Mouse (Mus musculus): Measurements from ENCODE around the gene Prlr. TPM values are rescaled to one million over a fixed set of nuclear protein-coding genes. Genes with fewer than 3 reads are reported as not detected.
A peak's percentile ranks its signal among the peaks of the same experiment; 100 is the strongest.

The Prlr gene
- polyA plus RNA-seq (2016; fragmentation: Nextera tagmentation; extraction: Ambion mirVana) = 0.04 and 0.13 TPM in 2 replicates

DNA sequence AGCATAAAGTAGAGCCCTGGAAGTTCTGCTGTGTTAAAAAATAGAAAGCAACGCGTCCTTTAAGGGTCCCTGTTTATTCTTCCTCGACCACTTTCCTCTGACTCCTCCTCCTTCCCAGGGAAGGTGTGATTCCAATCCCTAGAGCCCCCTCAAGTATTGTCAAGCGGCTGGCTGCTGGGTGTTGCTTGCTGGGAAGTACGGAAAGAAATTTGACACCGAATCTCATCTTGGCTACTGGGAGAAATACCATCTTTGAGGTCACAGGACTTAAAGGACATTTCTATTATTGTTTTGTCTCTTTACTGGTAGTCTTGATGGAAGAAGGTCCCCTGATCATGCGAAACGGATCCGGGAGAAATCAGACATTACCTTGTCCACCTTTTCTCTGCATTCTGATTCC is at the start of gene Prlr:
Gene Prlr, plus strand, starts transcription at position 156 of the 400 bp plus-strand sequence.
- Histone ChIP-seq H3K4me2 (peak within 1 kb of the TSS; percentile 58), H3K36me3 (no peaks in the 10 kb centered on the region), H3K4me1 (no peaks in the 10 kb centered on the region), H3K9ac (no peak within 1 kb of the TSS), H3K9me3 (replicated peaks) (no peaks in the 10 kb centered on the region), H3K27me3 (replicated peaks) (peaks cover 18% of the 10 kb centered on the region), H3K27ac (no peak within 1 kb of the TSS), H3K4me3 (peak within 1 kb of the TSS; percentile 40)
- no peak for ATAC-seq
- WGBS (ENCODE audit: insufficient replicate concordance) = 7% methylated on average over 9 of the region's 9 CpGs

DNA sequence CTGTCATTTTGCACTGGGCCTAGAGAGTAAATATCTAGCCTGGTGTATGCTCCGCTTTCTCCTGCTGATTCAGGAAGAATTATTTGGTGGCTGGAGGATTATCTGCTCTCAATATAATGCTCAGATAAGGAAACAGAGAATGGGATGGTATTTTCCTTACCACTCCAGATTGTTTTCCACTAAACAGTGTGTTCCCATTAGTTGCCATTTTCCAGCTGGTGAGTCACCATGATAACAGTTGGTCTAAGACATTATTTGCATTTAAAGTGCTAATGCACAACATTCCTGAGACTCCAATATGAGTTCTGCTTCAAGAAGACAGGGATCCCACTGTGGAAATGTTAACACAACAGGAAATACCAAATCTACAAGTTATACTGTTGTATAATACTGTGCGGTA is 43.3 kb upstream of the Prlr start:
- Histone ChIP-seq H3K9ac (no peak overlapping the region), H3K9me3 (replicated peaks) (no peaks in the 10 kb centered on the region), H3K4me3 (no peak overlapping the region), H3K36me3 (no peaks in the 10 kb centered on the region), H3K27me3 (replicated peaks) (no peaks in the 10 kb centered on the region), H3K4me2 (no peak overlapping the region), H3K4me1 (no peaks in the 10 kb centered on the region), H3K27ac (no peak overlapping the region)
- no peak for ATAC-seq
- 84% methylated on average over 2 of the region's 2 CpGs for WGBS (ENCODE audit: insufficient replicate concordance)

DNA sequence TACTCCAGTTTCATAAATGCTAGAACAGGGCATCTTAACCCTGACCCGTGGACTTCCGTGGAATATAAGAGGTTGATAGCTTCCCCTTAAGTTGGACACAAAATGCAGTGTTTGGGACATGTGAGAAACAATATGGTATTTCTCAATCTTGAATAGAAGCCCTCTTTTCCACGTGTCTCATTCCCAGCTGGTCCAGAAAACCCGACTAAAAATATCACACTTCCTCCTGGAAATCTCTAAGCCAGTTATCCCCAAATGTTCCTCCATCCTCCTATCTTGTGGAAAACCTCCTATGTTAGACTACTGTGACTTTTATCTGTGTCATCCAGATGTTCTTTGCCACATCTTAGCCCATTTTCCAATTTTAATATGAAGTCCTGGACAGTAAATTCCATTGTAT is 42.1 kb upstream of the Prlr start:
- Histone ChIP-seq H3K27me3 (replicated peaks) (no peaks in the 10 kb centered on the region), H3K4me3 (no peak overlapping the region), H3K9ac (no peak overlapping the region), H3K27ac (no peak overlapping the region), H3K9me3 (replicated peaks) (no peaks in the 10 kb centered on the region), H3K36me3 (no peaks in the 10 kb centered on the region), H3K4me1 (no peaks in the 10 kb centered on the region), H3K4me2 (no peak overlapping the region)
- WGBS (ENCODE audit: insufficient replicate concordance) = 58% methylated on average over 4 of the region's 4 CpGs
- no peak for ATAC-seq

DNA sequence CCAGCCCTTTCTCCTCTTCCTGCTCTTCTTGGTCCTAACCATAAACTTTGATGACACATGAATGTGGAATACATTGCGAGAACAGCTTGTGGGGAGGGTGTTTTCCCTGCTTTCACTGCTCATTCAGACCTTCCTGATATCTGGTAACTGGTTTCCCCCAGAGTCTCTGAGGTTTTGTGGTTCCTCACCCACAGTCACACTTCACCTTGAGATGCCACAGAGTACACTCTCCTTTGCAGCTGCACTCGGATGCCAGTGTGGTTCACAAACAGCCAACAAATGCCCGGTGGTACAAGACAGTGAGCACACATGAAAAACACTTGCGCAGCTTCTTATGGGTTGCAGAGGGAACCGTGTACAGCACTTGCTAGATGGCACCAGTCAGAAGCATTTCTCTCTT is 32.5 kb upstream of the Prlr start:
- Histone ChIP-seq H3K4me3 (no peak overlapping the region), H3K9ac (no peak overlapping the region), H3K36me3 (no peaks in the 10 kb centered on the region), H3K4me2 (no peak overlapping the region), H3K9me3 (replicated peaks) (no peaks in the 10 kb centered on the region), H3K27me3 (replicated peaks) (no peaks in the 10 kb centered on the region), H3K4me1 (no peaks in the 10 kb centered on the region), H3K27ac (no peak overlapping the region)
- 50% methylated on average over 5 of the region's 5 CpGs for WGBS (ENCODE audit: insufficient replicate concordance)
- ATAC-seq = no peak

DNA sequence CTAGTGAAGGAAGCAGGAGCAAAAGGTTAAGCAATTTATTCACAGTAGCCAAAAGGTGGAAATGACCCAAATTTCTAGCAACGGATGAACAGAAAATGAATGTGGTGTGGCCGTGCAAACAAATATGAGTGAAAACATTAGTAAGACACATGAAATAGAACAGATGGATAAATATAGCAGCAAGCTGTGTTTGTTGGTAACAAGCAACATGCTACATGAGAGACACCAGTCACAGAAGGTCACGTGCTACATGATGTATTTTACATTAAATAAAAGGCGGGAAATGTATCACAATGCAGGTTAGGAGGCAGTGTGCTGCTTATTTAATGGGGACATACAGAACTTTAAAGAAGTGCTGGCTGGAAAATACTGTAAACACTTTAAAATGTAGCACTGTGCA is 28.8 kb upstream of the Prlr start:
- Histone ChIP-seq H3K4me3 (no peak overlapping the region), H3K4me2 (no peak overlapping the region), H3K27me3 (replicated peaks) (no peaks in the 10 kb centered on the region), H3K9me3 (replicated peaks) (no peaks in the 10 kb centered on the region), H3K36me3 (no peaks in the 10 kb centered on the region), H3K27ac (no peak overlapping the region), H3K4me1 (no peaks in the 10 kb centered on the region), H3K9ac (no peak overlapping the region)
- WGBS (ENCODE audit: insufficient replicate concordance) = 72% methylated on average over 4 of the region's 4 CpGs
- no peak for ATAC-seq

DNA sequence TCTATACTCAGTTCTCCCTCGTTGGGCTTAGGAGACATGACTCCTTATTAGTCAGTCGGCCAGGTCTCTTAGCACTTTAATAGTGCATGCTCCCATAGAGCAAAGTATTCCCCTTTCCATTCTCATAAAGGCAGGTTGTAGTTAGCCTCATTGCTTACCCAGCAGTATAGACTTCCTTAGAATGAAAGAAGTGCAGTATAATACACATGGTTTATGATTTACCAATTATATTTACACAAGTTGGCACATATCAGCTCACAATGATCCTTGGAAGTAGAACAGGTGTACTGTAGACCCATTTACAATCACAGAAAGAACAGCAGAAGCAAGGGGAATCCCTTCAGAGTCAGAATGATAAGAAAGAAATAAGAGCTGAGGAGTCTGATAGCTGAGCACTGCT is 16.4 kb upstream of the Prlr start:
- H3K27me3 ChIP-seq (replicated peaks) = no peaks in the 10 kb centered on the region
- 54% methylated on average over 2 of the region's 2 CpGs for WGBS (ENCODE audit: insufficient replicate concordance)
- no peaks in the 10 kb centered on the region for H3K36me3 ChIP-seq
- H3K4me1 ChIP-seq = no peaks in the 10 kb centered on the region
- H3K9me3 ChIP-seq (replicated peaks) = 0 out of 2 replicates have a peak, but pooled peaks cover under 1% of the 10 kb centered on the region
- no peak overlapping the region for H3K27ac ChIP-seq
- no peak overlapping the region for H3K4me2 ChIP-seq
- H3K4me3 ChIP-seq = no peak overlapping the region
- ATAC-seq = no peak
- H3K9ac ChIP-seq = no peak overlapping the region

DNA sequence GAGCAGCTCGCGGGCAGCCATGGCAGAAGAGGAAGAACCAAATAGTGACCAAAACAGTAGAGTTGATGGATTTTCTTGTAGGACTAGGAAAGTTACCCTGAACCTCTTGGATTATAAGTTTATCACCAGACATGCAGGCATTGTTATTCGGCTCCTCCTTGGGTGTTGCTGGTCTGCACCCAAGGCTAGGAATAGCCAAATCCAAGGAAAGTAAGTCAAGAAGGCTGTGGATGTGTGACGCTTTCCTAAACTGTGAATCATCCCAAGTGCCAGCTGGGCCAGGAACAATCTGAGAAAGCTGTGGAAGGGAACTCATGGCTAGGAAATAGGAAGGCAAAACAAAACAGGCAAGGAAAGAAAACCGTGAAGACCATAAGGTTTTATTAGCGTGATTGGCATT is 2.0 kb upstream of the Prlr start:
- Histone ChIP-seq H3K27ac (no peak overlapping the region), H3K4me1 (no peaks in the 10 kb centered on the region), H3K4me2 (no peak overlapping the region), H3K9me3 (replicated peaks) (no peaks in the 10 kb centered on the region), H3K9ac (no peak overlapping the region), H3K36me3 (no peaks in the 10 kb centered on the region), H3K27me3 (replicated peaks) (peaks cover 18% of the 10 kb centered on the region), H3K4me3 (no peak overlapping the region)
- WGBS (ENCODE audit: insufficient replicate concordance) = 70% methylated on average over 6 of the region's 6 CpGs
- no peak for ATAC-seq

DNA sequence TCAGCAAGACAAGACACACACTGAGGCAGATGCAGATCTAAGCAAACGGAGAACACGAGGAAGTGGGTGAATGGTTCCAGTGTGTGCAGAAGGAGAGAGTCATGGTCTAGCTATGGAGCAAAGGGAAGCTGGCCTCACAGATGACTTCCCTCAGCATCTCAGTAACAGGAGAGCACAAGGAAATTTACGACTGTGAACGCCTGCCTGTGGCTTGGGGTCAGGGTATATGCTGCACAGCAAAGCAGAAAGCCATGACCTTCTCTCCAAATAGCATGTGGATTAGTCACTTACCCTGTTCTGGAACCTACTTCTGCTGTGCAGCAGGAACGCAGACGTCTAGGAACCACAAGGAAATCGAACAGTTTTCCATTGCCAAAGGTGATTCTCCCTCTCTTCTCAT is 1.4 kb upstream of the Prlr start:
- ATAC-seq = no peak
- Histone ChIP-seq H3K4me3 (no peak overlapping the region), H3K36me3 (no peaks in the 10 kb centered on the region), H3K4me2 (no peak overlapping the region), H3K4me1 (no peaks in the 10 kb centered on the region), H3K27me3 (replicated peaks) (peaks cover 18% of the 10 kb centered on the region), H3K27ac (no peak overlapping the region), H3K9ac (no peak overlapping the region), H3K9me3 (replicated peaks) (no peaks in the 10 kb centered on the region)
- WGBS (ENCODE audit: insufficient replicate concordance) = 41% methylated on average over 7 of the region's 7 CpGs

DNA sequence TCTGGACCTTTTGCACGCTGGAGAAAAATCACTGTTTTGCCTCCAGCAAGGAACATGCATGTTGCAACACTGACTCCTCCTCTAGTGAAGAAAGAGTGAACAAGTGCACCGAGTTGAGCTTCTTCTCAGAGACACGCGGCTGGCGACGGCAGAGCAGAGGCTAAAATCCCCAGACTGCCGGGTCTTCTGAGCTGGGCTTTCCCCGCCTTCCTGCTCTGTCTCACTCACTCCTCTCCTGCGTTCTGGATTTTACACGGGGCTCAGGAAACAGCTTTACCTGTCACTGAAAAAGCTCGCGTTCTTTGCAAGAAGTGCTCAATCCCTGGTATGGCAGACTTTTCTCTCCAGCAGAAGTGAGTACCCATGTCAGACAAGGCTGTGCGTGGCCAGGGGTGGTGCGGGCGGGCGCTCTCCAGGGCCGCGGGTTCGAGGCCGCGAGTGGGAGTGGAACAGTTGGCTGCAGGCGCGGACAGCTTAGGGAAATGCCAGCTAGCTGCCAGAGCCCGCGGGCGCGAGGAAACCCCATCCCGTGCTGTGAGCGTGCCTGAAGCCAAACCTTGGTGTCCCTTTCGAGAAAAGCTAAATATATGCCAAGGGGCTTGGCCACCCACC is 587 bp downstream of the Prlr start:
- Histone ChIP-seq H3K27ac (no peak overlapping the region), H3K4me1 (no peaks in the 10 kb centered on the region), H3K4me2 (peak overlapping the region; percentile 58), H3K36me3 (no peaks in the 10 kb centered on the region), H3K4me3 (peak overlapping the region; percentile 40), H3K27me3 (replicated peaks) (peaks cover 18% of the 10 kb centered on the region), H3K9me3 (replicated peaks) (no peaks in the 10 kb centered on the region), H3K9ac (no peak overlapping the region)
- 1% methylated on average over 30 of the region's 30 CpGs for WGBS (ENCODE audit: insufficient replicate concordance)
- ATAC-seq = no peak

DNA sequence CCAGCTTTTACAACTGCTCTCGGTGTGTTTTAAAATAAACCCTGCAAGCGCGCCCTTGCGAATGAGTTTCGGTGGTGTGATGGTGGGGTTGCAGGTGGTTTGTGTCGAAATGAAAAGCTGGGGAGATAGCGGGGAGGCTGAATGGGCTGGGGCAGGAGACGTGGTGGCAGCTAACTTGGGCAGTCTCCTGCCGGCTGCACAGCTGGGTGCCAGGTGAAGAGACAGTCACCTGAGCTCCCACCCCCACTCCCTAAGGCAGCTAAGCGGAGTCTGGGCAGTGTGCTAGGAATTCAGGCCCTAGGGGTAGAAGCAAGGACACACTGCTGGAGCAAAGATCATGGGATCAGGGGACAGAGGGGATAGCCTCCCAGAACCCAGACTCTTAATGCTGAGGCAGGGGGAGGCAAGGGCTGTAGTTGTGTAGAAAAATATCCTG is 1.1 kb downstream of the Prlr start:
- peak overlapping the region; percentile 40 for H3K4me3 ChIP-seq
- H3K9ac ChIP-seq = no peak overlapping the region
- no peaks in the 10 kb centered on the region for H3K4me1 ChIP-seq
- H3K36me3 ChIP-seq = no peaks in the 10 kb centered on the region
- H3K27me3 ChIP-seq (replicated peaks) = peaks cover 18% of the 10 kb centered on the region
- H3K4me2 ChIP-seq = peak overlapping the region; percentile 58
- H3K27ac ChIP-seq = no peak overlapping the region
- 4% methylated on average over 10 of the region's 10 CpGs for WGBS (ENCODE audit: insufficient replicate concordance)
- ATAC-seq = no peak
- no peaks in the 10 kb centered on the region for H3K9me3 ChIP-seq (replicated peaks)

DNA sequence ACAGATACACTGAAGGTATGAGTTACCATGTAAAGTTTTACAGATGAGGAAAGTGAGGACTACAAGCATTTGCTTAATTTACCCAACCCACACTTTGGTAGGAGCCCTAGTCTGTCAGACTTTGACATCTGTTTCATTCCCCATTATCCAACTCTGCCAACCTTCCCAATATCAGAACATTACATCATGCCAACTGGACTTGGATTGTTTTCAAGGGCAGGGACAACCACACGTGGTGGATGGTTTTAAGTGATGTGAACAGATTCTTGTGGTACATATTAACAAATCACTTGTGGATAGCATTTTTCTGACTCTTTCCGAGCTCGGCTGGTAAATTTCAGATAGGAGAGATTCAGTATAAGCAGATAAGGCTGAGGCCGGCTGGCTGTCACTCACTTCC is 3.7 kb downstream of the Prlr start:
- no peaks in the 10 kb centered on the region for H3K4me1 ChIP-seq
- no peak for ATAC-seq
- H3K36me3 ChIP-seq = no peaks in the 10 kb centered on the region
- H3K9ac ChIP-seq = no peak overlapping the region
- H3K9me3 ChIP-seq (replicated peaks) = no peaks in the 10 kb centered on the region
- H3K4me3 ChIP-seq = no peak overlapping the region
- H3K27ac ChIP-seq = no peak overlapping the region
- no peak overlapping the region for H3K4me2 ChIP-seq
- peaks cover 18% of the 10 kb centered on the region for H3K27me3 ChIP-seq (replicated peaks)
- WGBS (ENCODE audit: insufficient replicate concordance) = 58% methylated on average over 4 of the region's 4 CpGs

DNA sequence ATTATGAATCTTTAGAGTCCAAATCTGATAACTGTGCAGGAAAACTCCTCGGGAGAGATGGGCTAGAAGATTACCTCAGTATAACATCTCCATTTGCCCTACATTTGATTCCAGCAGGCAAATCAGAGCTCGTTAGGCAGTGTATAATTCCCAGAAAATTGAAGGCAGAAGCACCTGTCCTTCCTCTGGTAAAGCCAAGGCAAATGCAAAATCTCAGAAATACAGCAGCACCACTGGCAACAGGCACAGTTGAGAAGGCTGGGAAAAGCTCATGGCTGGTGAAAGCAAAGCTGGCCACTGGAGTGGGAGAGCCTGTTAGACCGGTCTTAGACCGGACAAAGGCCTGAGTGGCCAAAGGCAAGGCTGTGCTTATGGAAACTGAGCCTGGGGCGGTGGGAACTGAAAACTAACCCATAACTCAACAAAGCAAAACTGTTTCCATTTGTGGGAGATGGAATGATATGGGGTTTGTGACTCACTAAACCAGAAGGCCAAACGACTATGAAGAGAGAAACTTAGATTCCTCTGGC is 15.1 kb downstream of the Prlr start:
- 63% methylated on average over 6 of the region's 6 CpGs for WGBS (ENCODE audit: insufficient replicate concordance)
- H3K4me3 ChIP-seq = no peak overlapping the region
- no peak overlapping the region for H3K4me2 ChIP-seq
- no peaks in the 10 kb centered on the region for H3K27me3 ChIP-seq (replicated peaks)
- no peaks in the 10 kb centered on the region for H3K36me3 ChIP-seq
- no peak overlapping the region for H3K9ac ChIP-seq
- H3K4me1 ChIP-seq = no peaks in the 10 kb centered on the region
- H3K9me3 ChIP-seq (replicated peaks) = no peaks in the 10 kb centered on the region
- ATAC-seq = no peak
- H3K27ac ChIP-seq = no peak overlapping the region

DNA sequence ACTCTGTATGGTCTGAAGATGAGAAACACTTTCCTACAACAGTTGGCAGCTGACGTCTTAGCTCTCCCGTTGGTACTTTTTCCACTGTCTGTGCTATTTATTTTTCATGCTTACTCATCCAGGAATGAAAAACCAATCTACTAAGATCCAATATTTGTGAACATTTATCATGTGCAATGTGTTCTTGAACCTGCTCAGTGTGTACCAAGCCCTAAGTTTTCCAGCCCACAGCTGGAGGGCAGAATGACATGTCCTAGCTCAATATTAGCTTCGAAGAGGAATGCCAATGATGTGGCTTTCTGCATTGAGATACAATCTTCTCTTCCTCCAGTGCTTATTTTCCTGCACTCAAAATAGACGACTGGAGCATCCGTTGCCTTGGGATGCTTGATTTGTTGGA is 24.0 kb downstream of the Prlr start:
- 57% methylated on average over 5 of the region's 5 CpGs for WGBS (ENCODE audit: insufficient replicate concordance)
- Histone ChIP-seq H3K4me2 (no peak overlapping the region), H3K36me3 (no peaks in the 10 kb centered on the region), H3K9me3 (replicated peaks) (no peaks in the 10 kb centered on the region), H3K9ac (no peak overlapping the region), H3K4me3 (no peak overlapping the region), H3K4me1 (no peaks in the 10 kb centered on the region), H3K27ac (no peak overlapping the region), H3K27me3 (replicated peaks) (no peaks in the 10 kb centered on the region)
- ATAC-seq = no peak
